Mouse (Mus musculus) forebrain, embryonic 11.5 days (tissue): ENCODE data around the gene Rhobtb1. TPM values are rescaled to one million over a fixed set of nuclear protein-coding genes. Genes with fewer than 3 reads are reported as not detected.

ENCODE experiments used
- ATAC-seq: fragments of 200-750 bp; cut with Nextera tagmentation; replicated peaks from 2 replicates; pipeline ENCODE4 v1.8.0; 2017; ENCODE audit warnings: moderate TSS enrichment; ENCODE audit not compliant: low FRiP score
- DNase-seq: peaks from one replicate; pipeline ENCODE4 v3.0.0-alpha.2; 2017; ENCODE audit warnings: low spot score
- H3K27ac ChIP-seq: fragments of 300-500 bp; sonication (generic); 2 replicates; pipeline ENCODE4 v1.5.1; 2014; ENCODE audit warnings: low read depth, low read length
- H3K27me3 ChIP-seq: fragments of 300-500 bp; sonication (generic); 2 replicates; pipeline ENCODE4 v1.6.1; 2014; ENCODE audit warnings: mild to moderate bottlenecking, low read length, mixed read lengths; ENCODE audit not compliant: control insufficient read depth, insufficient read depth
- H3K36me3 ChIP-seq: fragments of 300-500 bp; sonication (generic); 2 replicates; pipeline ENCODE4 v1.6.1; 2014; ENCODE audit warnings: mild to moderate bottlenecking, low read length, moderate library complexity, mixed read lengths; ENCODE audit not compliant: control insufficient read depth, insufficient read depth
- H3K4me1 ChIP-seq: fragments of 300-500 bp; sonication (generic); replicated peaks from 2 replicates; pipeline ENCODE4 v1.6.1; 2014; ENCODE audit warnings: low read length, mixed read lengths; ENCODE audit not compliant: control insufficient read depth, insufficient read depth
- H3K4me2 ChIP-seq: fragments of 300-500 bp; sonication (generic); 2 replicates; pipeline ENCODE4 v1.6.1; 2014; ENCODE audit warnings: low read depth, mild to moderate bottlenecking, low read length, moderate library complexity, mixed read lengths; ENCODE audit not compliant: severe bottlenecking
- H3K4me3 ChIP-seq: fragments of 300-500 bp; sonication (generic); 2 replicates; pipeline ENCODE4 v1.5.1; 2014; ENCODE audit warnings: low read depth, low read length
- H3K9ac ChIP-seq: fragments of 300-500 bp; sonication (generic); 2 replicates; pipeline ENCODE4 v1.6.1; 2014; ENCODE audit warnings: low read length
- H3K9me3 ChIP-seq: fragments of 300-500 bp; sonication (generic); 2 replicates; pipeline ENCODE4 v1.6.1; 2016; ENCODE audit warnings: low read length, mixed read lengths; ENCODE audit not compliant: control insufficient read depth
- WGBS: fragments of 180-500 bp; shearing (Covaris S2); extraction: QIAGEN DNeasy Blood & Tissue Kit; methylation state at CpG from one replicate; pipeline ENCODE4 v1.1.7; 2014; 5-methylcytosine and 5-hydroxymethylcytosine counted together
- polyA plus RNA-seq: library from polyadenylated mRNA; unstranded; fragments of >200 nt; fragmentation: Nextera tagmentation; extraction: Ambion mirVana; gene quantifications from 2 replicates; pipeline ENCODE4 v1.2.1, GENCODE M21; 2014

Rhobtb1 gene
- polyA plus RNA-seq, 1 experiment from 2014 or later, result 15.6 TPM

GRCm38 (mm10) chr10:69307067-69307466, 155.8 kb downstream of the Rhobtb1 start:
- Histone ChIP-seq H3K9ac (no peak overlapping the region), H3K9me3 (no peaks in the 10 kb centered on the region), H3K36me3 (no peaks in the 10 kb centered on the region), H3K4me3 (no peak overlapping the region), H3K4me1 (no peaks in the 10 kb centered on the region), H3K27ac (no peak overlapping the region), H3K4me2 (no peak overlapping the region), H3K27me3 (no peaks in the 10 kb centered on the region)
- 43% methylated on average over 5 of the region's 5 CpGs for WGBS
- no peak for ATAC-seq
- peak; percentile 77 for DNase-seq

- Histone ChIP-seq H3K4me1 (no peaks in the 10 kb centered on the region), H3K4me3 (no peak overlapping the region), H3K4me2 (no peak overlapping the region), H3K36me3 (no peaks in the 10 kb centered on the region), H3K27ac (no peak overlapping the region), H3K9me3 (no peaks in the 10 kb centered on the region), H3K27me3 (no peaks in the 10 kb centered on the region), H3K9ac (no peak overlapping the region)
- ATAC-seq (no peak), DNase-seq (no peak)
- WGBS, result 82% methylated on average over 5 of the region's 5 CpGs
Observed at GRCm38 (mm10) chr10:69309109-69309508, 157.9 kb downstream of the Rhobtb1 start.

GRCm38 (mm10) chr10:69311867-69312266, 160.6 kb downstream of the Rhobtb1 start:
- Histone ChIP-seq H3K4me2 (no peak overlapping the region), H3K4me3 (no peak overlapping the region), H3K27ac (no peak overlapping the region), H3K9me3 (no peaks in the 10 kb centered on the region), H3K4me1 (no peaks in the 10 kb centered on the region), H3K9ac (no peak overlapping the region), H3K27me3 (no peaks in the 10 kb centered on the region), H3K36me3 (no peaks in the 10 kb centered on the region)
- DNase-seq (no peak), ATAC-seq (no peak)
- 75% methylated on average over 16 of the region's 16 CpGs for WGBS

GRCm38 (mm10) chr10:69313944-69314343, 162.7 kb downstream of the Rhobtb1 start:
- H3K4me1 ChIP-seq, result no peaks in the 10 kb centered on the region
- H3K9ac ChIP-seq, result no peak overlapping the region
- H3K27me3 ChIP-seq, result no peaks in the 10 kb centered on the region
- 80% methylated on average over 8 of the region's 8 CpGs for WGBS
- ATAC-seq (no peak), DNase-seq (no peak)
- no peak overlapping the region for H3K4me3 ChIP-seq
- H3K4me2 ChIP-seq, result no peak overlapping the region
- no peaks in the 10 kb centered on the region for H3K36me3 ChIP-seq
- no peak overlapping the region for H3K27ac ChIP-seq
- H3K9me3 ChIP-seq, result no peaks in the 10 kb centered on the region

GRCm38 (mm10) chr10:69318514-69318913, 167.3 kb downstream of the Rhobtb1 start:
- no peak for ATAC-seq
- H3K36me3 ChIP-seq, result no peaks in the 10 kb centered on the region

GRCm38 (mm10) chr10:69320667-69321518, 169.7 kb downstream of the Rhobtb1 start:
- Histone ChIP-seq H3K36me3 (no peaks in the 10 kb centered on the region), H3K9ac (no peak overlapping the region), H3K4me3 (no peak overlapping the region), H3K9me3 (no peaks in the 10 kb centered on the region; the same call in 1 of the 2 replicates), H3K4me1 (no peaks in the 10 kb centered on the region), H3K27me3 (no peaks in the 10 kb centered on the region), H3K27ac (no peak overlapping the region), H3K4me2 (no peak overlapping the region)
- peak; percentile 89 for DNase-seq
- ATAC-seq, result peak; percentile 74; the same call in 1 of the 2 replicates
- 46% methylated on average over 21 of the region's 21 CpGs for WGBS

More at GRCm38 (mm10) chr10:69318514-69318913, 167.3 kb downstream of the Rhobtb1 start:
- H3K27ac ChIP-seq, result no peak overlapping the region
- 86% methylated on average over 11 of the region's 11 CpGs for WGBS
- H3K4me1 ChIP-seq, result no peaks in the 10 kb centered on the region
- no peak overlapping the region for H3K4me2 ChIP-seq
- H3K9ac ChIP-seq, result no peak overlapping the region
- H3K4me3 ChIP-seq, result no peak overlapping the region
- DNase-seq, result no peak
- no peaks in the 10 kb centered on the region; the same call in 1 of the 2 replicates for H3K9me3 ChIP-seq
- H3K27me3 ChIP-seq, result no peaks in the 10 kb centered on the region

- Histone ChIP-seq H3K4me1 (no peaks in the 10 kb centered on the region), H3K4me2 (no peak overlapping the region), H3K4me3 (no peak overlapping the region), H3K9ac (no peak overlapping the region), H3K9me3 (no peaks in the 10 kb centered on the region; the same call in 1 of the 2 replicates), H3K36me3 (no peaks in the 10 kb centered on the region), H3K27me3 (no peaks in the 10 kb centered on the region), H3K27ac (no peak overlapping the region)
- no peak for ATAC-seq
- DNase-seq, result no peak
- 59% methylated on average over 15 of the region's 15 CpGs for WGBS
Observed at GRCm38 (mm10) chr10:69321519-69322035, 170.3 kb downstream of the Rhobtb1 start.

DNA sequence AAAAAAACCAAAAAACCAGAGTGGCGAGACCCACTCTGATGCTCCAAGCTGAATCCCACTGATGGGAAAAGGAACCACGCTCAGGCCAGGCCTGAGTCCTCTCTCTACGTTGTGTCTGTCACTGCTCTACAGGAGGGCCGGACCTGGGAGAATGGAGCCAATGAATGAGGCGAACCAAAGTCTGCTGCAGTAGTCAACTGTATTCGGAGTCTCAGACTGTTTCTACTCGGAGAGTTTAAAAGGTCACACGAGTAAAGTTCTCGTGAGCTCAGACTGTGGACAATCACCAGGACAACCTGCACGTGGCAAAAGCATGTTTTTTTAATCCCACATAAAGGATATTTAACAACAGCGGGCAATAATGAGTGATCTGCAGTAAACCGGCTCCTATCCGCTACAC, 172.8 kb downstream of the Rhobtb1 start:
- Histone ChIP-seq H3K27me3 (no peaks in the 10 kb centered on the region), H3K4me2 (no peak overlapping the region), H3K9me3 (no peaks in the 10 kb centered on the region; the same call in 1 of the 2 replicates), H3K36me3 (no peaks in the 10 kb centered on the region), H3K9ac (no peak overlapping the region), H3K27ac (no peak overlapping the region), H3K4me3 (no peak overlapping the region), H3K4me1 (no peaks in the 10 kb centered on the region)
- no peak for DNase-seq
- 86% methylated on average over 13 of the region's 13 CpGs for WGBS
- no peak for ATAC-seq
